ENCODE assay signal across 24 mouse cellular contexts in genomic region chr12:30816096-30816495, GRCm38 (mm10).
DNase-seq lines count a peak whose midpoint lies in the region; ATAC-seq and TF ChIP-seq lines count a peak whose summit lies in the region.
"Had no signal": no experiment of that assay in that cellular context is flagged by ENCODE, and none has a peak within 500 bp of the region (broad histone marks: within the 10 kb centered on the region; RNA-seq: fewer than 3 reads in every experiment).

No protein-coding gene starts in this region.

- no peak overlapping the region for H3K4me2 ChIP-seq in kidney, embryonic 14.5 days (replicated peaks; ENCODE audit: low read depth, low read length)
- H3K4me2 ChIP-seq in intestine, postnatal 0 days (replicated peaks; ENCODE audit: low read depth), result no peak overlapping the region
- H3K4me2 ChIP-seq: embryonic facial prominence, embryonic 12.5 days; forebrain, embryonic 12.5 days; hindbrain, embryonic 14.5 days; liver, embryonic 13.5 days; midbrain, embryonic 11.5 days; stomach, embryonic 15.5 days had no signal

- H3K9me3 ChIP-seq in kidney, embryonic 14.5 days (ENCODE audit: control insufficient read depth, low read length), result no peaks in the 10 kb centered on the region
- H3K9me3 ChIP-seq in intestine, postnatal 0 days (ENCODE audit: control insufficient read depth), result no peaks in the 10 kb centered on the region
- H3K9me3 ChIP-seq: embryonic facial prominence, embryonic 12.5 days; forebrain, embryonic 12.5 days; liver, embryonic 13.5 days; stomach, embryonic 15.5 days had no signal

- H3K4me1 ChIP-seq in kidney, embryonic 14.5 days (ENCODE audit: control insufficient read depth, insufficient read depth, low read length), result no peaks in the 10 kb centered on the region
- H3K4me1 ChIP-seq in intestine, postnatal 0 days (replicated peaks; ENCODE audit: control insufficient read depth, insufficient read depth, low read length), result no peaks in the 10 kb centered on the region
- H3K4me1 ChIP-seq: embryonic facial prominence, embryonic 12.5 days; forebrain, embryonic 12.5 days; liver, embryonic 13.5 days; stomach, embryonic 15.5 days had no signal

- intact Hi-C loops in gastrocnemius, adult 2 months (cut with DNase I), result no loop called here

- no peak overlapping the region for H3K9ac ChIP-seq in kidney, embryonic 14.5 days (ENCODE audit: low read depth, low read length)
- no peak overlapping the region for H3K9ac ChIP-seq in intestine, postnatal 0 days (ENCODE audit: low read depth, low read length)
- H3K9ac ChIP-seq: embryonic facial prominence, embryonic 12.5 days; forebrain, embryonic 12.5 days; hindbrain, embryonic 14.5 days; liver, embryonic 13.5 days; stomach, embryonic 15.5 days had no signal

- peak; percentile 17 for DNase-seq in gastrocnemius, adult 2 months
- DNase-seq in gastrocnemius, postnatal 4 days (ENCODE audit: low spot score in 2 of 2), result no peak
- peak; percentile 8 for DNase-seq in kidney, postnatal 10 days
- peak; percentile 8 for DNase-seq in adrenal gland, adult 8-10 months
- peak; percentile 7 for DNase-seq in skeletal muscle tissue, adult 2 months (ENCODE audit: low read depth, low spot score)
- DNase-seq: cerebellum, adult 18-20 months; cerebellum, postnatal 14 days; kidney, adult 8-10 months; kidney, postnatal 25 days; liver, embryonic 13.5 days; lung, adult 2 months; lung, postnatal 14 days; right cerebral cortex, postnatal 4 days; thymus, postnatal 25 days had no signal

- no peak for TF ChIP-seq CTCF in gastrocnemius, adult 2 months (IDR thresholded peaks at IDR 0.05)
- no peak for TF ChIP-seq CTCF in intestine, postnatal 0 days (IDR thresholded peaks at IDR 0.05; ENCODE audit: low read depth)

- no peak overlapping the region for H3K27ac ChIP-seq in gastrocnemius, adult 2 months
- H3K27ac ChIP-seq in kidney, embryonic 14.5 days (ENCODE audit: low read depth, low read length), result no peak overlapping the region
- H3K27ac ChIP-seq in intestine, postnatal 0 days (ENCODE audit: low read depth, low read length), result no peak overlapping the region
- H3K27ac ChIP-seq: embryonic facial prominence, embryonic 12.5 days; forebrain, embryonic 12.5 days; hindbrain, embryonic 14.5 days; layer of hippocampus, adult 2 months; liver, embryonic 13.5 days; stomach, embryonic 15.5 days had no signal

- H3K27me3 ChIP-seq in kidney, embryonic 14.5 days (ENCODE audit: control insufficient read depth, insufficient read depth, low read length), result no peaks in the 10 kb centered on the region
- H3K27me3 ChIP-seq in intestine, postnatal 0 days (replicated peaks; ENCODE audit: control insufficient read depth, insufficient read depth, low read length), result no peaks in the 10 kb centered on the region
- H3K27me3 ChIP-seq: embryonic facial prominence, embryonic 12.5 days; forebrain, embryonic 12.5 days; liver, embryonic 13.5 days; stomach, embryonic 15.5 days had no signal

- WGBS in kidney, embryonic 14.5 days, result 91% methylated on average over 2 of the region's 2 CpGs
- 81% methylated on average over 2 of the region's 2 CpGs for WGBS in intestine, postnatal 0 days

- H3K36me3 ChIP-seq in kidney, embryonic 14.5 days (ENCODE audit: control insufficient read depth, insufficient read depth, low read length), result no peaks in the 10 kb centered on the region
- H3K36me3 ChIP-seq in intestine, postnatal 0 days (ENCODE audit: control insufficient read depth, insufficient read depth), result no peaks in the 10 kb centered on the region
- H3K36me3 ChIP-seq: embryonic facial prominence, embryonic 12.5 days; forebrain, embryonic 12.5 days; liver, embryonic 13.5 days; stomach, embryonic 15.5 days had no signal

- no peak for ATAC-seq in kidney, embryonic 14.5 days (ENCODE audit: low FRiP score, low TSS enrichment)
- ATAC-seq in intestine, postnatal 0 days, result no peak
- ATAC-seq: Patski had no signal

- no peak overlapping the region for H3K4me3 ChIP-seq in gastrocnemius, adult 2 months
- H3K4me3 ChIP-seq in kidney, embryonic 14.5 days (ENCODE audit: low read length), result no peak overlapping the region
- no peak overlapping the region for H3K4me3 ChIP-seq in intestine, postnatal 0 days (ENCODE audit: low read depth, low read length)
- H3K4me3 ChIP-seq: embryonic facial prominence, embryonic 12.5 days; erythroblast, embryonic 14.5 days; forebrain, embryonic 12.5 days; layer of hippocampus, adult 2 months; liver, embryonic 13.5 days; stomach, embryonic 15.5 days had no signal

Comparison
In these comparisons a context has a peak if more than half of its experiments do, and no peak if none do; other contexts are left out.
1. DNase-seq: peak in gastrocnemius, adult 2 months (single experiment), kidney, postnatal 10 days (single experiment), adrenal gland, adult 8-10 months (single experiment) and skeletal muscle tissue, adult 2 months (single experiment); none in gastrocnemius, postnatal 4 days (0 of 2).